Mouse (Mus musculus) limb, embryonic 14.5 days (tissue): ENCODE data around the gene Pacrg. TPM values are rescaled to one million over a fixed set of nuclear protein-coding genes. Genes with fewer than 3 reads are reported as not detected.

Source experiments
- ATAC-seq: fragments of 200-750 bp; cut with Nextera tagmentation; 2 replicates; pipeline ENCODE4 v1.8.0; 2017; ENCODE audit warnings: low read depth, moderate number of reproducible peaks, moderate TSS enrichment; ENCODE audit not compliant: low FRiP score
- DNase-seq: peaks from one replicate; pipeline ENCODE4 v3.0.0-alpha.2; 2015; ENCODE audit warnings: low spot score
- H3K27ac ChIP-seq: fragments of 300-500 bp; sonication (generic); replicated peaks from 2 replicates; pipeline ENCODE4 v1.5.1; 2014; ENCODE audit warnings: low read depth, mild to moderate bottlenecking, low read length, moderate library complexity, mixed read lengths
- H3K27me3 ChIP-seq: fragments of 300-500 bp; sonication (generic); 2 replicates; pipeline ENCODE4 v1.6.1; 2014; ENCODE audit warnings: low read length, mixed read lengths; ENCODE audit not compliant: control insufficient read depth, insufficient read depth
- H3K36me3 ChIP-seq: fragments of 300-500 bp; sonication (generic); 2 replicates; pipeline ENCODE4 v1.6.1; 2014; ENCODE audit warnings: mild to moderate bottlenecking, low read length, moderate library complexity, mixed read lengths; ENCODE audit not compliant: control insufficient read depth, insufficient read depth
- H3K4me1 ChIP-seq: fragments of 300-500 bp; sonication (generic); 2 replicates; pipeline ENCODE4 v1.6.1; 2014; ENCODE audit warnings: antibody characterized with exemption, low read length, mixed read lengths; ENCODE audit not compliant: control insufficient read depth, insufficient read depth
- H3K4me2 ChIP-seq: fragments of 300-500 bp; sonication (generic); replicated peaks from 2 replicates; pipeline ENCODE4 v1.6.1; 2014; ENCODE audit warnings: low read depth, mild to moderate bottlenecking, low read length, moderate library complexity; ENCODE audit not compliant: severe bottlenecking
- H3K4me3 ChIP-seq: fragments of 300-500 bp; sonication (generic); replicated peaks from 2 replicates; pipeline ENCODE4 v1.5.1; 2014; ENCODE audit warnings: low read length
- H3K9ac ChIP-seq: fragments of 300-500 bp; sonication (generic); 2 replicates; pipeline ENCODE4 v1.6.1; 2014; ENCODE audit warnings: mild to moderate bottlenecking, low read depth, low read length, moderate library complexity; ENCODE audit not compliant: severe bottlenecking
- H3K9me3 ChIP-seq: fragments of 300-500 bp; sonication (generic); 2 replicates; pipeline ENCODE4 v1.6.1; 2016; ENCODE audit warnings: low read length; ENCODE audit not compliant: control insufficient read depth
- POLR2A ChIP-seq: fragments of 200-500 bp; IDR thresholded peaks from 2 replicates; pipeline ENCODE4 v1.8.0; 2012; ENCODE audit warnings: inconsistent platforms, mild to moderate bottlenecking, moderate library complexity, borderline replicate concordance; ENCODE audit not compliant: insufficient read depth, insufficient read length; ENCODE audit errors: extremely low read depth
- WGBS: fragments of 180-500 bp; shearing (Covaris S2); extraction: QIAGEN DNeasy Blood & Tissue Kit; methylation state at CpG from one replicate; pipeline ENCODE4 v1.1.7; 2014; 5-methylcytosine and 5-hydroxymethylcytosine counted together
- polyA plus RNA-seq, 2 experiments: library from polyadenylated mRNA; depleted of rRNA in 1 of 2; stranded (reverse) in 1 of 2; unstranded in 1 of 2; fragments of >200 nt; fragmentation: Nextera tagmentation in 1 of 2; extraction: Ambion mirVana in 1 of 2; gene quantifications; 2 replicates each; pipeline versions ENCODE4 v1.2.1 to v1.2.3; 2012 to 2014

Pacrg gene
- polyA plus RNA-seq, 2 experiments, result 0.99 to 1.3 TPM

- WGBS, result 88% methylated on average over 1 of the region's 1 CpGs
- no peak for ATAC-seq
- no peak for TF ChIP-seq POLR2A
These were observed 123.0 kb downstream of the Pacrg start for GRCm38 (mm10) chr17:10717148-10717547.

GRCm38 (mm10) chr17:10702781-10703180 is 137.3 kb downstream of the Pacrg start:
- no peaks in the 10 kb centered on the region for H3K36me3 ChIP-seq
- DNase-seq, result no peak
- no peaks in the 10 kb centered on the region for H3K4me1 ChIP-seq
- no peaks in the 10 kb centered on the region for H3K27me3 ChIP-seq
- no peak overlapping the region for H3K4me2 ChIP-seq
- 53% methylated on average over 6 of the region's 6 CpGs for WGBS
- TF ChIP-seq POLR2A, result no peak
- no peak overlapping the region for H3K4me3 ChIP-seq
- H3K9me3 ChIP-seq, result no peaks in the 10 kb centered on the region
- no peak for ATAC-seq
- H3K9ac ChIP-seq, result no peak overlapping the region
- no peak overlapping the region for H3K27ac ChIP-seq

More at GRCm38 (mm10) chr17:10717148-10717547, 123.0 kb downstream of the Pacrg start:
- Histone ChIP-seq H3K27me3 (no peaks in the 10 kb centered on the region), H3K27ac (no peak overlapping the region), H3K4me2 (no peak overlapping the region), H3K36me3 (no peaks in the 10 kb centered on the region), H3K4me3 (no peak overlapping the region), H3K4me1 (no peaks in the 10 kb centered on the region), H3K9ac (no peak overlapping the region), H3K9me3 (no peaks in the 10 kb centered on the region)
- DNase-seq, result no peak

- no peak for TF ChIP-seq POLR2A
- Histone ChIP-seq H3K4me3 (no peak overlapping the region), H3K27me3 (no peaks in the 10 kb centered on the region), H3K4me2 (no peak overlapping the region), H3K27ac (no peak overlapping the region), H3K9me3 (no peaks in the 10 kb centered on the region), H3K9ac (no peak overlapping the region), H3K36me3 (no peaks in the 10 kb centered on the region), H3K4me1 (no peaks in the 10 kb centered on the region)
- no peak for DNase-seq
- 47% methylated on average over 8 of the region's 8 CpGs for WGBS
- no peak for ATAC-seq
These were observed 142.1 kb downstream of the Pacrg start for GRCm38 (mm10) chr17:10698041-10698440.

GRCm38 (mm10) chr17:10695421-10695820 is 144.7 kb downstream of the Pacrg start:
- H3K27me3 ChIP-seq, result no peaks in the 10 kb centered on the region
- H3K36me3 ChIP-seq, result no peaks in the 10 kb centered on the region
- TF ChIP-seq POLR2A, result no peak
- ATAC-seq, result no peak
- no peak overlapping the region for H3K4me2 ChIP-seq
- no peaks in the 10 kb centered on the region for H3K4me1 ChIP-seq
- no peak for DNase-seq
- no peak overlapping the region for H3K27ac ChIP-seq
- H3K9me3 ChIP-seq, result no peaks in the 10 kb centered on the region
- no peak overlapping the region for H3K9ac ChIP-seq
- H3K4me3 ChIP-seq, result no peak overlapping the region

- TF ChIP-seq POLR2A, result no peak
- Histone ChIP-seq H3K4me1 (no peaks in the 10 kb centered on the region), H3K4me2 (no peak overlapping the region), H3K4me3 (no peak overlapping the region), H3K36me3 (no peaks in the 10 kb centered on the region), H3K9ac (no peak overlapping the region), H3K9me3 (no peaks in the 10 kb centered on the region), H3K27me3 (no peaks in the 10 kb centered on the region), H3K27ac (no peak overlapping the region)
- WGBS, result 85% methylated on average over 4 of the region's 4 CpGs
- ATAC-seq, result no peak
- DNase-seq, result no peak
These were observed 163.0 kb downstream of the Pacrg start for GRCm38 (mm10) chr17:10677098-10677497.

GRCm38 (mm10) chr17:10675536-10675935 is 164.6 kb downstream of the Pacrg start:
- no peaks in the 10 kb centered on the region for H3K4me1 ChIP-seq
- no peaks in the 10 kb centered on the region for H3K9me3 ChIP-seq
- H3K36me3 ChIP-seq, result no peaks in the 10 kb centered on the region
- no peak overlapping the region for H3K4me3 ChIP-seq
- DNase-seq (no peak), ATAC-seq (no peak)
- no peaks in the 10 kb centered on the region for H3K27me3 ChIP-seq
- no peak overlapping the region for H3K9ac ChIP-seq
- no peak for TF ChIP-seq POLR2A
- H3K27ac ChIP-seq, result no peak overlapping the region
- 80% methylated on average over 5 of the region's 5 CpGs for WGBS
- no peak overlapping the region for H3K4me2 ChIP-seq
